Mouse (Mus musculus): ENCODE results near the gene Tmpo. TPM values are rescaled to one million over a fixed set of nuclear protein-coding genes. Genes with fewer than 3 reads are reported as not detected.

Tmpo gene
- polyA plus RNA-seq, 1 experiment from 2014 or later: 53.3 TPM

DNA sequence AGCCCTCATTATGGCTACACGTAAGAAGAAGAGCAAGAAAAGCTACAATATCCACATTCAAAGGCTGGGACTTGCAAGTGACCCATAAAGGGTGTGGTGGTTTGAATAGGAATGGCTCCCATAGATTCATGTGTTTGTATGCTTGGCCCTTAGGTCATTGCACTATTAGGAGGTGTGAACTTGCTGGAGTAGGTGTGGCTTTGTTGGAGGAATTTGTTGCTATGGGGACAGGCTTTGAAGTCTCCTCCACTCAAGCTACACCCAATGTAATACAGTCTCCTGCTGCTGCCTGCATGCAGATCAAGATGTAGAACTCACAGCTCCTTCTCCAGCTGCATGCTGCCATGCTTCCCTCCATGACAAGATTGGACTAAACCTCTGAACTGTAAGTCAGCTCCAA, 49.5 kb downstream of the Tmpo start:
- no peak for TF ChIP-seq EP300 (IDR thresholded peaks at IDR 0.05)
- no peak for TF ChIP-seq CTCF (IDR thresholded peaks at IDR 0.05)
- no peaks in the 10 kb centered on the region for H3K9me3 ChIP-seq (ENCODE audit: low read length)
- ATAC-seq (no peak), DNase-seq (ENCODE audit: low spot score) (no peak)
- H3K4me1 ChIP-seq (ENCODE audit: insufficient read depth, low read depth, low read length): no peaks in the 10 kb centered on the region
- no peaks in the 10 kb centered on the region for H3K36me3 ChIP-seq (ENCODE audit: insufficient read depth, low read length)
- H3K4me3 ChIP-seq (ENCODE audit: low read depth, low read length): no peak overlapping the region
- no peak overlapping the region for H3K4me2 ChIP-seq (replicated peaks; ENCODE audit: low read depth, low read length)
- no peaks in the 10 kb centered on the region for H3K27me3 ChIP-seq (replicated peaks; ENCODE audit: insufficient read depth, low read length)
- WGBS: 87% methylated on average over 1 of the region's 1 CpGs
- H3K27ac ChIP-seq (ENCODE audit: low read length): no peak overlapping the region
- no peak overlapping the region for H3K9ac ChIP-seq (replicated peaks; ENCODE audit: low read depth)

DNA sequence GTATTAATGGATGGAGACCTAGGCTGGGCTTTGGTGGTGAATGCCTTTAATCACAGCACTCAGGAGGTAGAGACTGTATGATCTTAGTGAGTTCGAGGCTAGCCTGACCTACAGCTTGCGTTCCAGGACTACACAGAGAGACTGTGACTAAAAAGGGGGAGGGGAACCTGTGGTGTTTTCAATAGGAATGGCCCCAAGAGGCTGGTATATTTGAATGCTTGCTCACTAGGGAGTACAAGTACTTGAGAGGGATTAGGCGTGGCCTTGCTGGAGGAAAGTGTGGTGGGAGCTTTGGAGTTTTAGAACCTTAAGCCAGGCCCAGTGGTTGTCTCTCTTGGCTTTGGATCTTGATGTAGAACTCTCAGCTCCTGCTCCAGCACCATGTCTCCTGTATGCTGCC, 50.3 kb downstream of the Tmpo start:
- no peak overlapping the region for H3K27ac ChIP-seq (ENCODE audit: low read length)
- no peaks in the 10 kb centered on the region for H3K27me3 ChIP-seq (replicated peaks; ENCODE audit: insufficient read depth, low read length)
- no peak for ATAC-seq
- no peaks in the 10 kb centered on the region for H3K36me3 ChIP-seq (ENCODE audit: insufficient read depth, low read length)
- H3K4me2 ChIP-seq (replicated peaks; ENCODE audit: low read depth, low read length): no peak overlapping the region
- WGBS: 81% methylated on average over 3 of the region's 3 CpGs
- no peak overlapping the region for H3K9ac ChIP-seq (replicated peaks; ENCODE audit: low read depth)
- no peaks in the 10 kb centered on the region for H3K9me3 ChIP-seq (ENCODE audit: low read length)
- no peak overlapping the region for H3K4me3 ChIP-seq (ENCODE audit: low read depth, low read length)
- no peak for DNase-seq (ENCODE audit: low spot score)
- TF ChIP-seq EP300 (IDR thresholded peaks at IDR 0.05) (no peak), CTCF (IDR thresholded peaks at IDR 0.05) (no peak)
- no peaks in the 10 kb centered on the region for H3K4me1 ChIP-seq (ENCODE audit: insufficient read depth, low read depth, low read length)

DNA sequence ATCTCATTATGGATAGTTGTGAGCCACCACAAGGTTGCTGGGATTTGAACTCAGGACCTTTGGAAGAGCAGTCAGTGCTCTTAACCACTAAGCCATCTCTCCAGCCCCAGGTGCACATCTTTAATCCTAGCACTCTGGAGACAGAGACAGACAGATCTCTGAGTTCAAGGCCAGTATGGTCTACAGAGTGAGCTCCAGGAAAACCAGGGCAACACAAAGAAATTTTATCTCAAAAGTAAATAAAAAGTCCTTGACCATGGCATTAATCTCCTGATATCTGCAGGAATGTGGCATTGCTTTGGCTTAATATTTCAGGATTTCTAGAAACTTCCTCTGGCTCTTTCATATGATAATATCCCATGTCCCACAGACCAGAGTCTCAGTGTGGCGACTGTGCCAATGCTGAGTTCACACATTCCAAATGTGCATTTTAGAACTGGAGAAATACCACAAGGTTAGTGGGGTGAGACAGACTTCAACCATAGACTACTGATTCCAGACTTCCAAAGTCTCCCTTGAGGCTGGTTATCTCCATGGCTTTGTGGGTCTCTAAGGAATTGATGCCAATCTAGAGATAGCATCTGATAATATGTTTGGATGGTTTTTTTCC, 52.5 kb downstream of the Tmpo start:
- Histone ChIP-seq H3K4me3 (ENCODE audit: low read depth, low read length) (no peak overlapping the region), H3K4me1 (ENCODE audit: insufficient read depth, low read depth, low read length) (no peaks in the 10 kb centered on the region), H3K27me3 (replicated peaks; ENCODE audit: insufficient read depth, low read length) (no peaks in the 10 kb centered on the region), H3K36me3 (ENCODE audit: insufficient read depth, low read length) (no peaks in the 10 kb centered on the region), H3K9me3 (ENCODE audit: low read length) (no peaks in the 10 kb centered on the region), H3K27ac (ENCODE audit: low read length) (no peak overlapping the region), H3K4me2 (replicated peaks; ENCODE audit: low read depth, low read length) (no peak overlapping the region), H3K9ac (replicated peaks; ENCODE audit: low read depth) (no peak overlapping the region)
- 52% methylated on average over 1 of the region's 1 CpGs for WGBS
- DNase-seq (ENCODE audit: low spot score) (no peak), ATAC-seq (no peak)
- no peak for TF ChIP-seq EP300 (IDR thresholded peaks at IDR 0.05)
- TF ChIP-seq CTCF (IDR thresholded peaks at IDR 0.05): no peak

DNA sequence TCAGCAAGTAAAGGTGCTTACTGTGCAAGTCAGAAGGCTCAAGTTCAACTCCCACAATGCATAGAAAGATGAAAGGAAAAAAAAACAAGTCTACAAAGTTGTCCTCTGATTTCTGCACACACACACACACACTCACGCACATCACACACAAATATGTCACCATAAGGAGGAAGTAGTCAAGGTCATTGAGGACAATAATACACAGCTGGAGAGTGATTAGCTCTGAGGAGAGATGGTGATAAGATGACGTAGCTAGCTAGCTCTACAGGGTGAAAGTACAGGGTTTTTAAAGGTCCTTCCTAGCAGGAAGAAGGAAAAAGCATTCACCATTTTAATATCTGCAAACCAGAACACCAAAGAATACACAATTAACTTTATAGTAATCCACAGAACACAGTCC, 53.7 kb downstream of the Tmpo start:
- no peak overlapping the region for H3K9ac ChIP-seq (replicated peaks; ENCODE audit: low read depth)
- 34% methylated on average over 2 of the region's 2 CpGs for WGBS
- no peaks in the 10 kb centered on the region for H3K4me1 ChIP-seq (ENCODE audit: insufficient read depth, low read depth, low read length)
- TF ChIP-seq CTCF (IDR thresholded peaks at IDR 0.05) (no peak), EP300 (IDR thresholded peaks at IDR 0.05) (no peak)
- no peaks in the 10 kb centered on the region for H3K36me3 ChIP-seq (ENCODE audit: insufficient read depth, low read length)
- no peak for ATAC-seq
- no peaks in the 10 kb centered on the region for H3K9me3 ChIP-seq (ENCODE audit: low read length)
- H3K27me3 ChIP-seq (replicated peaks; ENCODE audit: insufficient read depth, low read length): no peaks in the 10 kb centered on the region
- H3K4me2 ChIP-seq (replicated peaks; ENCODE audit: low read depth, low read length): no peak overlapping the region
- H3K27ac ChIP-seq (ENCODE audit: low read length): no peak overlapping the region
- no peak for DNase-seq (ENCODE audit: low spot score)
- H3K4me3 ChIP-seq (ENCODE audit: low read depth, low read length): no peak overlapping the region

DNA sequence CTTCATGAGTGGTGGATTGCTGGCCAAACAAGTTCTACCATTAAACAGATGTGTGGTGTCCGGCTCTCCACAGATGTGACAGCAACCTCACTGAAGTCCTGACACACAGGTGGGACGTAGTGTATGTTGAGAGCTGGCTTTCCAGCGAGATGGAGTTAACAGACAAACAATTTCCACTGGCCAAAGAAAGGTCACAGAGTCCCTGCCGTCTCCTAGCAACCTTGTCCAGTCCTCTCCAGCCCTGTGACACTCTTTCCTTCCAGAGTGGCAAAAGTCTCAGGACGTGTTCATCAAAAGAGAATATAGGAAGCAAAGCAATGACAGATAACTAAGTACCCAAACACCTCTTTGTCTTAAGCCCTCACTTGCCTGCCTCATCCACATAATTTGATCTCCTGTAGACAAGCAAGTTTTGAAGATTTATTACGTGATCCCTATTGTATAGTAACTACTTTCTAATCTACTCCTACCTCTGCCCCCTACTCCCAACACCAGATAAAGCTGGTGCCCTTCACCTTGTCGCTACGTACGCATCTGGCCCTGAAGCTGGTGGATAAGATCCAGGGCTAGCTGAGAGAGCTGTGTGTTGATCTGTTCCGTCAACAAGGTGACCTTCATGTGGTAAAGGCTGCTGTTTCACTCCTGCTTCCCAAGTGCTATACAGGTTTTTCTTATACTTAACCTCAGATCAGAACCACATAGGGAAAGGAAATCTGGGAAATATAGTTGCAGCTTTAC, 54.3 kb downstream of the Tmpo start:
- Histone ChIP-seq H3K4me3 (ENCODE audit: low read depth, low read length) (no peak overlapping the region), H3K9me3 (ENCODE audit: low read length) (no peaks in the 10 kb centered on the region), H3K4me2 (replicated peaks; ENCODE audit: low read depth, low read length) (no peak overlapping the region), H3K27me3 (replicated peaks; ENCODE audit: insufficient read depth, low read length) (no peaks in the 10 kb centered on the region), H3K27ac (ENCODE audit: low read length) (no peak overlapping the region), H3K9ac (replicated peaks; ENCODE audit: low read depth) (no peak overlapping the region), H3K36me3 (ENCODE audit: insufficient read depth, low read length) (no peaks in the 10 kb centered on the region), H3K4me1 (ENCODE audit: insufficient read depth, low read depth, low read length) (no peaks in the 10 kb centered on the region; the same call in 1 of the 2 replicates)
- ATAC-seq: no peak
- 48% methylated on average over 10 of the region's 10 CpGs for WGBS
- no peak for DNase-seq (ENCODE audit: low spot score)
- TF ChIP-seq CTCF (IDR thresholded peaks at IDR 0.05): no peak
- no peak for TF ChIP-seq EP300 (IDR thresholded peaks at IDR 0.05)

DNA sequence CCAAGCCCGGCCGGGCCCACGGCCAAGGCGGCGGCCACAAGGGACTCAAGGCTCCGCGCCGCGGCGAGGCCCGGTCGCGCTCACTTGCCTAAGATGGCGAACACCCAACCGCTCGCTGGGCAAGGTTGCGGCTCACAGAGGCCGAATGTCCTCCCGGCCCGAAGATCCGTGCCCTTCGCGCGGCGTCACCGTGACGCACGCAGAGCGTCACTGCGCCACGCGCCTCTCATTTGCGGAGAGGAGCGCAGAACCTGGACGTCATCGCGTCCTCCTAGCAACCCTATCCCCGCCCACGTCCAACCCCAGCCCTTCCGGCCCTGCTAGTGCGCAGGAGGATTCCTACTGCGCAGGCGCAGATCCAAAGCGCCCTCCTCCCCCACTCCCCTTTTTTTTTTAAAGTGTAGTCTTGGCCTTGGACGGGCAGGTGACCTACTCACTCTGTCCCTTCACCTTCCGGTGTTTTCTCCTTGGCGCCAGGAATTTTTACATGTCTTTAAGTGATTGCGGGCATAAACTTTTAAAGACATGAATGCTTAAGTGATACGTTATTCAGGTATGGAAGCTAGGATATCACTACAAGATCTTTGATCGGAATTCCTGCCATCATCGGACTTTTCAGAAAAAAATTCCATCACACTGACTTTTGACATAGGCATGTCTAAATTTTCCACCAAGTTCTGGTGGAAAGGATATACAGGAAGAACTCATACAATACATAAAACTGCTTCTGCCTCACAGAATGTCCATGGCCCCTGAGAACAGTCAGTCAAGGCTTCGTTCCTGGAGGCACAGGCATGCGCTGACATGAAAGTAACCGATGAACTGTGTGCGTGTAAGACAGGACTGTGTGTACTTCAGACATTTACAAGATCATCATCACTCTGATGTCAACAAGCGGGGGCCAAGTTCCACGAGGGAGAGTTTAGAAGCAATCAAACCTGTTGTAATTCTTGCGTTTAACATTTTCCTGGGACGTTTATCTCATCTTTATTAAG, 57.0 kb downstream of the Tmpo start, which contains the start of gene Slc25a3:
Gene Slc25a3 (minus strand): TSS at position 232 of the 995 bp plus-strand sequence.
- TF ChIP-seq CTCF (IDR thresholded peaks at IDR 0.05): 0 out of 2 replicates have a peak, but pooled peaks have one; percentile 1
- TF ChIP-seq EP300 (IDR thresholded peaks at IDR 0.05): 0 out of 2 replicates have a peak, but pooled peaks have one; percentile 3
- H3K4me1 ChIP-seq (ENCODE audit: insufficient read depth, low read depth, low read length): no peaks in the 10 kb centered on the region; the same call in 1 of the 2 replicates
- H3K4me3 ChIP-seq (ENCODE audit: low read depth, low read length): peak within 1 kb of the TSS; percentile 82
- H3K9me3 ChIP-seq (ENCODE audit: low read length): no peaks in the 10 kb centered on the region
- H3K27ac ChIP-seq (ENCODE audit: low read length): peak within 1 kb of the TSS; percentile 95
- DNase-seq (ENCODE audit: low spot score) (peak; percentile 99), ATAC-seq (peak; percentile 100)
- H3K9ac ChIP-seq (replicated peaks; ENCODE audit: low read depth): peak within 1 kb of the TSS; percentile 91
- 10% methylated on average over 52 of the region's 59 CpGs for WGBS
- peak within 1 kb of the TSS; percentile 72 for H3K4me2 ChIP-seq (replicated peaks; ENCODE audit: low read depth, low read length)
- H3K27me3 ChIP-seq (replicated peaks; ENCODE audit: insufficient read depth, low read length): no peaks in the 10 kb centered on the region
- H3K36me3 ChIP-seq (ENCODE audit: insufficient read depth, low read length): no peaks in the 10 kb centered on the region; the same call in 1 of the 2 replicates

All from lung, postnatal 0 days (tissue).